Mouse (Mus musculus): ENCODE measurements around the gene Fndc3b.

GRCm38 (mm10) chr3:27709096-27709905 lies 1.8 kb downstream of the Fndc3b start:
- no peak for TF ChIP-seq EP300 (optimal IDR thresholded peaks at IDR 0.05)
- no peak for TF ChIP-seq CTCF (IDR thresholded peaks at IDR 0.05; ENCODE audit: low read depth)
